Mouse (Mus musculus) E14TG2a.4 (cell line): ENCODE data around the gene Tas2r136.

ENCODE experiments used
- CTCF ChIP-seq: conservative IDR thresholded peaks from 2 replicates; pipeline ENCODE4 v1.5.1; 2014; ENCODE audit warnings: low read length
- NANOG ChIP-seq: IDR thresholded peaks from 2 replicates; pipeline ENCODE4 v1.6.1; 2014; ENCODE audit warnings: borderline replicate concordance, low read length, mixed read lengths
- POU5F1 ChIP-seq: IDR thresholded peaks from 2 replicates; pipeline ENCODE4 v1.6.1; 2014; ENCODE audit warnings: low read length, borderline replicate concordance

DNA sequence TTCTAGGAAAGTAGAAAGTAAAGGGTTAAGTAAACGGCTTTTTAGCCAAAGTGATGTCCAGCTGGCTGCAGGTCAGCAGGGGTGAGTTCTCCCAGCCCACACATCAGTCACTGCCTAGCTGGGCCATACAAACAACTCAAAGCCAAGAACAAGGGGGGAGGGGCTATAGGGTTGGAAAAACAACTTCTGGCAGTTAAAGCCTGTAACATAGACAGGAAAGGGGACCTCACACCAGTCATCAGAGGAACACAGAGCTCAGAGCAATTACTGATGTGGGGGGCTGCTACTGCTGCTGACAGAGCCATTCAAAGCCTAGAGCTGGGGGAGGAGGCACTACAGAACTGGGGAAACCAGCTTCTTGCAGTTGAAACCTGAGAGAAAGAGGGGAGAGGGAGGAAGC, 17.4 kb upstream of the Tas2r136 start:
- TF ChIP-seq CTCF (no peak), NANOG (no peak), POU5F1 (no peak)
